Mouse (Mus musculus) kidney, adult 2 months (tissue): Measurements from ENCODE around the gene Scarb1.

Experiments used
- CTCF ChIP-seq: fragments of 200-500 bp; conservative IDR thresholded peaks from 2 replicates; pipeline ENCODE4 v1.5.1; 2011; ENCODE audit warnings: low read depth, mild to moderate bottlenecking, control low read depth, low read length, moderate library complexity, mixed read lengths; ENCODE audit not compliant: insufficient read depth, insufficient read length
- POLR2A ChIP-seq: fragments of 200-500 bp; IDR thresholded peaks from one replicate; pipeline ENCODE4 v1.6.1; 2011; ENCODE audit warnings: low read depth, low read length, control low read depth

DNA sequence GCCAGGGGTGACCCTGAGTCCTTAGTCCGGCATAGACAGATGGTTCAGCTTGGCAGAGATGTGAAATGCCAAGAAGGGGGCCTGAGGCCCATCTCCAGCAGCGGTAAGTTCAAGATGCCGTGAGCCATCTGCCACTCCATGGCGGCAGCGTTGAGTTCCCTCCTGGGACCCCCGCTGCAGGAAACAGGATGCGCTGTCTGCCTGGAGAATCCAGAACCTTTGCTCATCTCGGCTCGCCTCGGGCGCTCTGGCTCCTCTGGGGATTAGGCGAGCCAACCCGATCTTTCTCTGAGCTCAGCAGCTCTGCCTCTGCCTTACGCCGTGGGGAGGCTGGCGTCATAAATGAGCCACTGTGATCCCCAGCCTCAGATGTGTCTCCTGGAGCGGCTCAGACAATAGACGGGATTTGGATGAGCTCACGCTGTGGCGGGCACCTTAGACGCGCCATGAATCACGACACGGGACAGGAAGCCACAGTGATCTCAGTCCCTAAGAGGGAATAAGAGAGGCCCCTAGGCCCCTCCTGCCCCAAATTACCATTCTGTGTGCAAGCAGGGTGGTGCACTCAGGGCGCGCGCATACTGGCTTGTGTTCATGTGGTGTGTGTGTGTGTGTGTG, 95.3 kb downstream of the Scarb1 start:
- no peak for TF ChIP-seq CTCF
- TF ChIP-seq POLR2A: no peak
